Mouse (Mus musculus) CH12.LX (cell line): ENCODE data around the gene Setx.

Experiments used
- BHLHE40 ChIP-seq: IDR thresholded peaks from 2 replicates; pipeline ENCODE4 v1.6.1; 2011; ENCODE audit warnings: mild to moderate bottlenecking, low read depth, low read length, improper control_type of control experiment
- CTCF ChIP-seq, 2 experiments: IDR thresholded peaks in 1 of 2; conservative IDR thresholded peaks in 1 of 2; 2 replicates each; pipeline ENCODE4 v1.5.1; 2011 to 2012; ENCODE audit warnings: low read depth in 2 of 2, low read length in 2 of 2, improper control_type of control experiment in 1 of 2, inconsistent platforms in 1 of 2, mild to moderate bottlenecking in 1 of 2, moderate library complexity in 1 of 2
- E2F4 ChIP-seq: IDR thresholded peaks from 2 replicates; pipeline ENCODE4 v1.6.1; 2011; ENCODE audit warnings: low read depth, low read length, improper control_type of control experiment; ENCODE audit not compliant: insufficient replicate concordance
- EP300 ChIP-seq: IDR thresholded peaks from 2 replicates; pipeline ENCODE4 v1.6.1; 2011; ENCODE audit warnings: low read length, improper control_type of control experiment
- KAT2A ChIP-seq: IDR thresholded peaks from 2 replicates; pipeline ENCODE4 v1.6.1; 2012; ENCODE audit warnings: low read length, improper control_type of control experiment, inconsistent platforms; ENCODE audit not compliant: insufficient replicate concordance
- MAZ ChIP-seq: IDR thresholded peaks from 2 replicates; pipeline ENCODE4 v1.6.1; 2012; ENCODE audit warnings: low read depth, mild to moderate bottlenecking, inconsistent platforms, low read length, improper control_type of control experiment, moderate library complexity
- POLR2A ChIP-seq: IDR thresholded peaks from 2 replicates; pipeline ENCODE4 v1.6.1; 2011; ENCODE audit warnings: low read depth, mild to moderate bottlenecking, improper control_type of control experiment, low read length
- RAD21 ChIP-seq: IDR thresholded peaks from 2 replicates; pipeline ENCODE4 v1.6.1; 2011; ENCODE audit warnings: low read depth, mild to moderate bottlenecking, low read length, improper control_type of control experiment, moderate library complexity
- RCOR1 ChIP-seq: conservative IDR thresholded peaks from 2 replicates; pipeline ENCODE4 v1.6.1; 2012; ENCODE audit warnings: low read depth, mild to moderate bottlenecking, inconsistent platforms, low read length, improper control_type of control experiment
- SIN3A ChIP-seq: IDR thresholded peaks from 2 replicates; pipeline ENCODE4 v1.6.1; 2012; ENCODE audit warnings: low read length, improper control_type of control experiment, inconsistent platforms
- ZNF384 ChIP-seq: IDR thresholded peaks from 2 replicates; pipeline ENCODE4 v1.6.1; 2012; ENCODE audit warnings: low read depth, low read length, improper control_type of control experiment, inconsistent platforms

GRCm38 (mm10) chr2:29099646-29100045, 24.3 kb upstream of the Setx start:
- TF ChIP-seq CTCF (conservative IDR thresholded peaks at IDR 0.05 in 1 of 2, IDR thresholded peaks at IDR 0.05 in 1 of 2; ENCODE audit: low read depth in 2 of 2, low read length in 2 of 2) (no peak), POLR2A (no peak), MAZ (no peak), RCOR1 (no peak), SIN3A (no peak), EP300 (no peak), E2F4 (no peak), BHLHE40 (no peak), RAD21 (no peak), KAT2A (no peak), ZNF384 (no peak)
